Mouse (Mus musculus) left cerebral cortex, postnatal 10 days (tissue): ENCODE results near the gene Tatdn3. TPM values are rescaled to one million over a fixed set of nuclear protein-coding genes. Genes with fewer than 3 reads are reported as not detected.

Experiments used
- DNase-seq, 2 experiments: peaks; one replicate each; pipeline ENCODE4 v3.0.0; 2021 to 2022; ENCODE audit warnings: low spot score in 2 of 2, mixed read lengths in 1 of 2; ENCODE audit errors: extremely low spot score in 1 of 2
- intact Hi-C: fragments of 180-260 bp; cut with DNase I; formaldehyde crosslinking; loops from one replicate; pipeline ENCODE4 v1.15.1; 2025
- total RNA-seq, 2 experiments: library from RNA; stranded (reverse); gene quantifications; 2 replicates each; pipeline ENCODE4 v1.2.3; 2021

Tatdn3 gene
- total RNA-seq, 2 experiments from 2014 or later = 25.1 to 28.6 TPM

GRCm38 (mm10) chr1:191084951-191085559 is 22.3 kb upstream of the Tatdn3 start:
- peak; percentile 50 to 72 for DNase-seq
- intact Hi-C loops = no loop called here

GRCm38 (mm10) chr1:191083230-191083629 is 20.5 kb upstream of the Tatdn3 start:
- intact Hi-C loops = no loop called here
- DNase-seq = no peak

GRCm38 (mm10) chr1:191075199-191075883 is 12.6 kb upstream of the Tatdn3 start:
- peak; percentile 50 to 64 for DNase-seq
- intact Hi-C loops = loop anchor here (5.0 kb wide), 2 partner anchors 83 to 133 kb away; no protein-coding TSS in a partner anchor

DNA sequence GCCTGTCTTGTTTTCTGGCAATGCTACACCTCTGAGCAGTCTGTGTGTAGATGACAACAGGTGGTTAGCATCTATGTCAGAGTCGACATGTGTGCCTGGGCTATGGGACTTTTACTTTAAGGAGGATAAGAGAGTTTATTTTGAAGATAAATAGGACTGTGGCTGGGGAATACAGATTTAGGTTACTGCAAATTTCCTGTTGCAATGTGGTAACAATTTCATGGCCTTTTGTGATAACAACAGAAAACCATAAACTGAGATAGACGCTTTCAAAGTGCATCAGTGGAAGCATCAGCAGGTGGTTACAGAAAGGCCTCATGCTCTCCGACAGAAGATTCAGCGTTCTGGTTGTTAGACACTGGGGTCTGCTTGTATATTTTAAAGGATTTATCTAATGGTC is 10.8 kb upstream of the Tatdn3 start:
- DNase-seq = no peak
- intact Hi-C loops = no loop called here

DNA sequence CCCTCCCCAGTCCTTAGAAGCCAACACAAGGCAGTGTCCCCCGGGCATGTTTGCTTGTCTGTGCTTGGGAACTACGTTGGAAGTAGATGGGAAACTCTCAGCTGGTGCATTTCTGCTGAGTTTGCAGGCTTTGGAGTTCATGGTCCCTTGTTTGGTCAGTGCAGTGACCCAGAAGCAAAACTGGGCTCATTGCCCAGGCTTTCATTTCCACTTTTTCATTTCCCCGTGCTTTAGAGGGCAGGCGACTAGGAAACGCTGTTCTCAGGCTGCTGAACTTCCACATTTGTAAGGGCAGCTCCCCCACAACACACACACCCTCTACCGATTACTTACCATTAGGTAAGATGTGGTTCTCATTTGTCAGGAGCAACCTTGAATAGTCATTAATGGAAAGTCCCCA is 10.3 kb upstream of the Tatdn3 start:
- intact Hi-C loops = no loop called here
- DNase-seq = peak; percentile 45 to 69

DNA sequence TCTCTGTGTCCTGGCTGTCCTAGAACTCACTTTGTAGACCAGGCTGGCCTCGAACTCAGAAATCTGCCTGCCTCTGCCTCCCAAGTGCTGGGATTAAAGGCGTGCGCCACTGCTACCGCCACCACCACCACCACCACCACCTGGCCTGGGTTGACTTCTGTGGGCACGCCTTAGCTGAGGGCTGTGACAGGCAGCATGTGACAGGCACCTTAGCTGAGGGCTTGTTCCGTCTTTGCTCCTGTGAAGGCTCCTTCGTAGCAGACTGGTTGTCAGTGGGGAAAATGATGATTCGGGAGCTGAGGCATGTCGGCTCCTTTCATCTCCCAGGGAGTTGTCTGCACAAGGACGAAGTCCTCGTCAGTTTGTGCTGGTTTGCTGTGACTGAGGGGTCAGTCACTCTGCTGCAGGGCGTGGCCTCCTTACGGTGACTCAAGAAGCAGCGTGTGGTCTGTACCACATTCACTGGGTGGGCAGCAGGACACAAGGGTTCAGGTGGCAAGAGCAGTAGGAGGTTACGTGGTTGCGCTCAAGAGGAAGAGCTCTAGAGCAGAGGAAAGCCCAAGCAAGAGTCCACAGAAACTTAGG is 9.7 kb upstream of the Tatdn3 start:
- intact Hi-C loops = no loop called here

GRCm38 (mm10) chr1:191071613-191072012 is 8.9 kb upstream of the Tatdn3 start:
- no peak for DNase-seq
- intact Hi-C loops = no loop called here

More for the DNA sequence above, 9.7 kb upstream of the Tatdn3 start:
- DNase-seq = no peak

- DNase-seq = no peak
- intact Hi-C loops = no loop called here
Observed at GRCm38 (mm10) chr1:191070259-191070658, 7.5 kb upstream of the Tatdn3 start.

DNA sequence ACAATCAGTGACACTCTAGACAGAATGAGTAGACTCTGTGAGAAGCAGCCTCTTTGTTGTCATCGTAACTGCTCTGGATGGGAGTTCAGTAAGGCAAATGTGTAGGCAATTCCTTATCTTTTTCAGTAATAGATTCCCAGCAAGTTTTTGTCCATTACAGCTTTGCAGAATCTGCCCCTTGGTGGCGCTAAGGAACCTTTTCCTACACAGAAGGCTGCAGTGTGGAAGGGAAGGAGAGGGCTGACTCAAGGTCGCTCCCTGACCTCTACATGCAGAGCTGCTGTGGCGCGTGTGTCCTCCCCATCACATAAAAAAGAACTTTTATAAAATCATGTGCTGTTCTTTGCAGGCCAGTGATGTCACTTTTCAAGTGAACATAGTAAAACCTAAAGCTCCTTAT is 5.6 kb upstream of the Tatdn3 start:
- intact Hi-C loops = no loop called here
- no peak for DNase-seq

- intact Hi-C loops = no loop called here
Observed at GRCm38 (mm10) chr1:191065188-191065587, 2.5 kb upstream of the Tatdn3 start.

DNA sequence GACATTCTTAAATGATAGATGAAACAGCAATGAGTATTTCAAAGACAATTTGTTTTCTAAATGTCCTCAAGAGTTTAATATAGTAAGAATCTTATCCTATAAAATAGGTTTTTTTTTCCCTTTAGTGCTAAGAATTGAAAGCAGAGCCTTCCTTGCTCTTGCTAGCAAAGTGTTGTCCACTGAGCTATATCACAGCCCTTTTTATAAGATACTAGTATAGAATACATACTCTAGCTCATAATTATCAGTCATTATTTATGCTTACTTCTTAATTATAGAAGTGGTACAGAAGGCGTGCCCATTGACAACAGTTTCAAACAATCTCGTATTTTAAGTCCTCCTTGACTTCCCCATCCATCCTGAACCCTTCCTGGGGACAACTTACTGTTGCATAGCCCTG is 1.8 kb upstream of the Tatdn3 start:
- intact Hi-C loops = no loop called here
- DNase-seq = no peak

More at GRCm38 (mm10) chr1:191065188-191065587, 2.5 kb upstream of the Tatdn3 start:
- DNase-seq = no peak

DNA sequence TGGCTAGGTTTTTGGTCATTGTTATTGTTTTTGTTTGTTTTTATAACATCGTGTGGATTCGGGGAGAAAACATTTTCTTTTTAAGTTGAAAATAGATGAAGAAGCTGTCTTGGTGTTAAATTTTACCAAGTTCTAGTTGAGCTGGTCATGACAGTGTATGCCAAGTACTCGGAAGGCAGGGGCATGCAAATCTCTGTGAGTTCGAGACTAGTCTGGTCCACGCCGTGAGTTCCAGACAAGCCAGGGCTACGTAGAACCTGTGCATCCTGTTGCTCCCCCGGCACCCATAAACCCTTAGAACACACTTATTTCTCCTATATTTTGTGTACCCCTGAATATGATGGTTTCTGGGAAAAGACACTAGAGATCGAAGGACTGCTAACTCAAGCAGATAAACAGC is 968 bp upstream of the Tatdn3 start:
- no peak for DNase-seq
- intact Hi-C loops = no loop called here

GRCm38 (mm10) chr1:191062241-191062780 is 421 bp downstream of the Tatdn3 start:
- DNase-seq = no peak
- intact Hi-C loops = no loop called here

- DNase-seq = no peak
- intact Hi-C loops = no loop called here
Observed at GRCm38 (mm10) chr1:191057461-191057860, 5.3 kb downstream of the Tatdn3 start.

DNA sequence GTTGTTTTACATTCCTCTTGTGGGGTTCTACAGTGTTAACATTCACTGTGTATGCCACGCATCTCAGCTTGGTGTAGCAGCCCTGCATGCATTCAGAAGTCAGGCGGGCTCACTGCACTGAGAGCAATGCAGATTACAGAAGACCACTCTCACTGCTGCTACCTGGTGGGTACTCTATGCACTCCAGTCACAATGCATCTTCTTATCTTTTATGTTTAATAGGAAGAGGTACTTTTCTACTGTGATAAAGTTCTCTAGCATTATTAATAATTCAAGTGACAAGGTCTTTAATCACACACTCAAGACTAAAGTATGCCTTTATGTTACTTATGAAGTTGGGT is 7.2 kb downstream of the Tatdn3 start:
- DNase-seq = no peak
- intact Hi-C loops = no loop called here

- DNase-seq = no peak
- intact Hi-C loops = no loop called here
Observed at GRCm38 (mm10) chr1:191054870-191055532, 7.7 kb downstream of the Tatdn3 start.

DNA sequence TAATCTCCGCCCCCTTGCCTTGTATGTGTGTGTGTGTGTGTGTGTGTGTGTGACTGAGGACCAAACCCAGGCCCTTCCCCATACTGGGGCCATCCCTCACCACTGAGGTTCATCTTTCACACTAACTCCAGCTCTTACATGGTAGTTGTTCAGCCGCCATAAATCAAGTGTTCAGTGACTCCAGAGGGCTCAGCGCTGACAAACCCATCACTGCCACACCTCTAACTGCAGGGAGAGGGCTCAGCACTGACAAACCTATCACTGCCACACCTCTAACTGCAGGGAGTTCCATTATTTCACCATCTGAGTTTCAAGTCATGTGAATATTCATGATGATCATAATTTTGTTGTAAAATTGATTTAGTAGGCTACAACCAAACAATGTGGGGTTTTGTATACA is 9.2 kb downstream of the Tatdn3 start:
- DNase-seq = no peak
- intact Hi-C loops = no loop called here

GRCm38 (mm10) chr1:191046231-191046824 is 16.4 kb downstream of the Tatdn3 start:
- no peak for DNase-seq
- intact Hi-C loops = no loop called here

- intact Hi-C loops = no loop called here
- no peak for DNase-seq
Observed at GRCm38 (mm10) chr1:191045264-191045663, 17.5 kb downstream of the Tatdn3 start.
